20 mouse cellular contexts compared by ENCODE assay signal in the genomic region with DNA sequence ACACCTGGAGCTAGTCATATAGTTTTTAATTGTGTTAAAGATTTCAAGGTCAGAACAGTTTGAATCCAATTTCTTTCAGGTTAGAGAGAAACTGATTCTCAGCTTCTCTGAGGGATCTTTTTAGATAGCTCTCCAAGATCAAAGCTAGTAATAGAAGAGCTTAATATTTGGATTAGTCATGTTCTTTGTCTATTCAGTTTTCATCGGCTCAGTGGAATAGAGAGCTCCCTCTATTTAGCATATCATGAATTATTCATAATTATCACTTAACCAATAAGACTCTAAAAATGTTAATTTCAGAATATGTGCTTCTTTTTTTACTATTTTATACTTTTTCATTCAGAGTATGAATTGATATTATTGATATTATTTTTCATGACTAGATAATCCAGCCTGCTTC.
DNase-seq lines count a peak whose midpoint lies in the region; ATAC-seq and TF ChIP-seq lines count a peak whose summit lies in the region.
"Had no signal": no experiment of that assay in that cellular context is flagged by ENCODE, and none has a peak within 500 bp of the region (broad histone marks: within the 10 kb centered on the region; RNA-seq: fewer than 3 reads in every experiment).

No protein-coding gene starts in this region.

- no peak for ATAC-seq in hindbrain, embryonic 14.5 days (ENCODE audit: low FRiP score)
- ATAC-seq in hindbrain, embryonic 13.5 days (ENCODE audit: low FRiP score) = no peak
- peak; percentile 86; the same call in 1 of the 2 replicates for ATAC-seq in forebrain, postnatal 0 days
- ATAC-seq in midbrain, embryonic 16.5 days = peak; percentile 76; the same call in 1 of the 2 replicates
- ATAC-seq: intestine, embryonic 15.5 days had no signal

- 10% methylated on average over 1 of the region's 1 CpGs for WGBS in hindbrain, embryonic 14.5 days
- WGBS in hindbrain, embryonic 13.5 days = 13% methylated on average over 1 of the region's 1 CpGs
- WGBS in forebrain, postnatal 0 days = 7% methylated on average over 1 of the region's 1 CpGs
- 2% methylated on average over 1 of the region's 1 CpGs for WGBS in midbrain, embryonic 16.5 days

- H3K36me3 ChIP-seq in hindbrain, embryonic 14.5 days (replicated peaks; ENCODE audit: control insufficient read depth, insufficient read depth) = no peaks in the 10 kb centered on the region
- no peaks in the 10 kb centered on the region for H3K36me3 ChIP-seq in hindbrain, embryonic 13.5 days
- no peaks in the 10 kb centered on the region for H3K36me3 ChIP-seq in forebrain, postnatal 0 days (ENCODE audit: insufficient read depth)
- no peaks in the 10 kb centered on the region for H3K36me3 ChIP-seq in midbrain, embryonic 16.5 days (ENCODE audit: control insufficient read depth, insufficient read depth, low read length)
- H3K36me3 ChIP-seq: embryonic facial prominence, embryonic 12.5 days; heart, embryonic 10.5 days; hindbrain, embryonic 12.5 days; intestine, embryonic 15.5 days had no signal

- no peaks in the 10 kb centered on the region for H3K4me1 ChIP-seq in hindbrain, embryonic 14.5 days (replicated peaks; ENCODE audit: control insufficient read depth, insufficient read depth, low read length)
- H3K4me1 ChIP-seq in hindbrain, embryonic 13.5 days (replicated peaks) = peaks cover 6% of the 10 kb centered on the region
- H3K4me1 ChIP-seq in forebrain, postnatal 0 days (ENCODE audit: insufficient read depth) = no peaks in the 10 kb centered on the region
- peaks cover 8% of the 10 kb centered on the region for H3K4me1 ChIP-seq in midbrain, embryonic 16.5 days (ENCODE audit: control insufficient read depth, insufficient read depth, low read length)
- H3K4me1 ChIP-seq: embryonic facial prominence, embryonic 12.5 days; heart, embryonic 10.5 days; intestine, embryonic 15.5 days had no signal

- H3K4me2 ChIP-seq in hindbrain, embryonic 14.5 days (replicated peaks) = no peak overlapping the region
- no peak overlapping the region for H3K4me2 ChIP-seq in hindbrain, embryonic 13.5 days
- no peak overlapping the region for H3K4me2 ChIP-seq in forebrain, postnatal 0 days (ENCODE audit: low read depth)
- H3K4me2 ChIP-seq in midbrain, embryonic 16.5 days (ENCODE audit: low read length) = no peak overlapping the region
- H3K4me2 ChIP-seq: embryonic facial prominence, embryonic 12.5 days; hindbrain, embryonic 12.5 days; intestine, embryonic 15.5 days had no signal

- TF ChIP-seq CTCF in brain, embryonic 14.5 days (IDR thresholded peaks at IDR 0.05; ENCODE audit: borderline replicate concordance, extremely low read depth, insufficient read depth, insufficient read length) = no peak
- TF ChIP-seq CTCF in forebrain, postnatal 0 days (IDR thresholded peaks at IDR 0.05; ENCODE audit: low read depth) = no peak

- H3K9me3 ChIP-seq in hindbrain, embryonic 14.5 days (ENCODE audit: control insufficient read depth, low read length) = no peaks in the 10 kb centered on the region
- H3K9me3 ChIP-seq in hindbrain, embryonic 13.5 days = no peaks in the 10 kb centered on the region
- no peaks in the 10 kb centered on the region for H3K9me3 ChIP-seq in forebrain, postnatal 0 days (ENCODE audit: low read length)
- H3K9me3 ChIP-seq in midbrain, embryonic 16.5 days (replicated peaks; ENCODE audit: control insufficient read depth, low read length, poor library complexity, severe bottlenecking) = no peaks in the 10 kb centered on the region
- H3K9me3 ChIP-seq: embryonic facial prominence, embryonic 12.5 days; heart, embryonic 10.5 days; hindbrain, embryonic 12.5 days; intestine, embryonic 15.5 days had no signal

- no peaks in the 10 kb centered on the region for H3K27me3 ChIP-seq in hindbrain, embryonic 14.5 days (ENCODE audit: control insufficient read depth, insufficient read depth, low read length)
- no peaks in the 10 kb centered on the region for H3K27me3 ChIP-seq in hindbrain, embryonic 13.5 days
- no peaks in the 10 kb centered on the region for H3K27me3 ChIP-seq in forebrain, postnatal 0 days (ENCODE audit: insufficient read depth, low read length)
- no peaks in the 10 kb centered on the region for H3K27me3 ChIP-seq in midbrain, embryonic 16.5 days (ENCODE audit: control insufficient read depth, insufficient read depth, low read depth, low read length)
- H3K27me3 ChIP-seq: embryonic facial prominence, embryonic 12.5 days; hindbrain, embryonic 12.5 days; intestine, embryonic 15.5 days had no signal

- no peak overlapping the region for H3K9ac ChIP-seq in hindbrain, embryonic 14.5 days
- H3K9ac ChIP-seq in hindbrain, embryonic 13.5 days = no peak overlapping the region
- no peak overlapping the region for H3K9ac ChIP-seq in forebrain, postnatal 0 days
- no peak overlapping the region for H3K9ac ChIP-seq in midbrain, embryonic 16.5 days (ENCODE audit: low read depth, low read length)
- H3K9ac ChIP-seq: embryonic facial prominence, embryonic 12.5 days; hindbrain, embryonic 12.5 days; intestine, embryonic 15.5 days had no signal

- no peak for TF ChIP-seq POLR2A in brain, embryonic 14.5 days (IDR thresholded peaks at IDR 0.05; ENCODE audit: borderline replicate concordance, extremely low read depth, insufficient read depth, insufficient read length, poor library complexity, severe bottlenecking)

- peak; percentile 28 for DNase-seq in hindbrain, embryonic 14.5 days (ENCODE audit: low spot score)
- DNase-seq in brain, embryonic 14.5 days (ENCODE audit: low read depth) = peak; percentile 37
- DNase-seq in forebrain, postnatal 0 days = no peak
- no peak for DNase-seq in lung, postnatal 14 days
- DNase-seq in thymus, postnatal 0 days (ENCODE audit: low spot score) = no peak
- DNase-seq: adrenal gland, adult 2 months; adrenal gland, postnatal 25 days; cerebellum, adult 11 months; cerebellum, adult 9-10 months; cerebellum, postnatal 25 days; gastrocnemius, postnatal 36 days; heart, adult 11 months; heart, postnatal 10 days; heart, postnatal 4 days had no signal

- H3K27ac ChIP-seq in hindbrain, embryonic 14.5 days = no peak overlapping the region
- no peak overlapping the region for H3K27ac ChIP-seq in hindbrain, embryonic 13.5 days
- H3K27ac ChIP-seq in forebrain, postnatal 0 days (ENCODE audit: low read depth, low read length) = no peak overlapping the region
- no peak overlapping the region for H3K27ac ChIP-seq in midbrain, embryonic 16.5 days (ENCODE audit: low read length)
- H3K27ac ChIP-seq: embryonic facial prominence, embryonic 12.5 days; heart, embryonic 10.5 days; hindbrain, embryonic 12.5 days; intestine, embryonic 15.5 days had no signal

- H3K4me3 ChIP-seq in hindbrain, embryonic 14.5 days (replicated peaks; ENCODE audit: low read length) = no peak overlapping the region
- no peak overlapping the region for H3K4me3 ChIP-seq in hindbrain, embryonic 13.5 days
- no peak overlapping the region for H3K4me3 ChIP-seq in forebrain, postnatal 0 days (ENCODE audit: low read depth, low read length)
- no peak overlapping the region for H3K4me3 ChIP-seq in midbrain, embryonic 16.5 days (ENCODE audit: low read depth, low read length)
- H3K4me3 ChIP-seq: embryonic facial prominence, embryonic 12.5 days; heart, embryonic 10.5 days; hindbrain, embryonic 12.5 days; intestine, embryonic 15.5 days had no signal

Comparison
In these comparisons a context has a peak if more than half of its experiments do, and no peak if none do; other contexts are left out.
1. ATAC-seq: peak in forebrain, postnatal 0 days (single experiment) and midbrain, embryonic 16.5 days (single experiment); none in hindbrain, embryonic 14.5 days (single experiment) and hindbrain, embryonic 13.5 days (single experiment).
2. DNase-seq: peak in hindbrain, embryonic 14.5 days (single experiment) and brain, embryonic 14.5 days (single experiment); none in forebrain, postnatal 0 days (single experiment), lung, postnatal 14 days (single experiment) and thymus, postnatal 0 days (single experiment).